Mouse (Mus musculus) limb, embryonic 15.5 days (tissue): ENCODE results near the gene Kdsr. TPM values are rescaled to one million over a fixed set of nuclear protein-coding genes. Genes with fewer than 3 reads are reported as not detected.
"Not testable (repeated sequence)": the region's sequence is repeated elsewhere in the genome, so short reads cannot be mapped to it uniquely, and the experiment has no call there.

Source experiments
- ATAC-seq: fragments of 200-750 bp; cut with Nextera tagmentation; 2 replicates; pipeline ENCODE4 v1.8.0; 2017; ENCODE audit warnings: low read depth, moderate TSS enrichment; ENCODE audit not compliant: insufficient number of reproducible peaks, low FRiP score, low TSS enrichment
- H3K27ac ChIP-seq: fragments of 300-500 bp; sonication (generic); 2 replicates; pipeline ENCODE4 v1.5.1; 2015; ENCODE audit warnings: moderate library complexity, mild to moderate bottlenecking, inconsistent platforms
- H3K27me3 ChIP-seq: fragments of 300-500 bp; sonication (generic); 2 replicates; pipeline ENCODE4 v1.6.1; 2015; ENCODE audit warnings: inconsistent platforms
- H3K36me3 ChIP-seq: fragments of 300-500 bp; sonication (generic); 2 replicates; pipeline ENCODE4 v1.6.1; 2015; ENCODE audit warnings: inconsistent platforms
- H3K4me1 ChIP-seq: fragments of 300-500 bp; sonication (generic); 2 replicates; pipeline ENCODE4 v1.6.1; 2015; ENCODE audit warnings: inconsistent platforms
- H3K4me2 ChIP-seq: fragments of 300-500 bp; sonication (generic); 2 replicates; pipeline ENCODE4 v1.6.1; 2015; ENCODE audit warnings: mild to moderate bottlenecking, inconsistent platforms
- H3K4me3 ChIP-seq: fragments of 300-500 bp; sonication (generic); 2 replicates; pipeline ENCODE4 v1.5.1; 2015; ENCODE audit warnings: mild to moderate bottlenecking, inconsistent platforms
- H3K9ac ChIP-seq: fragments of 300-500 bp; sonication (generic); 2 replicates; pipeline ENCODE4 v1.6.1; 2015; ENCODE audit warnings: inconsistent platforms
- H3K9me3 ChIP-seq: fragments of 300-500 bp; sonication (generic); 2 replicates; pipeline ENCODE4 v1.6.1; 2016; ENCODE audit warnings: inconsistent platforms
- WGBS: fragments of 180-500 bp; shearing (Covaris S2); methylation state at CpG from one replicate; pipeline ENCODE4 v1.1.7; 2015; 5-methylcytosine and 5-hydroxymethylcytosine counted together
- polyA plus RNA-seq: library from polyadenylated mRNA; unstranded; fragments of >200 nt; fragmentation: Nextera tagmentation; extraction: Ambion mirVana; gene quantifications from 2 replicates; pipeline ENCODE4 v1.2.1, GENCODE M21; 2015

The Kdsr gene
- polyA plus RNA-seq, 1 experiment from 2014 or later, result 19.4 TPM

DNA sequence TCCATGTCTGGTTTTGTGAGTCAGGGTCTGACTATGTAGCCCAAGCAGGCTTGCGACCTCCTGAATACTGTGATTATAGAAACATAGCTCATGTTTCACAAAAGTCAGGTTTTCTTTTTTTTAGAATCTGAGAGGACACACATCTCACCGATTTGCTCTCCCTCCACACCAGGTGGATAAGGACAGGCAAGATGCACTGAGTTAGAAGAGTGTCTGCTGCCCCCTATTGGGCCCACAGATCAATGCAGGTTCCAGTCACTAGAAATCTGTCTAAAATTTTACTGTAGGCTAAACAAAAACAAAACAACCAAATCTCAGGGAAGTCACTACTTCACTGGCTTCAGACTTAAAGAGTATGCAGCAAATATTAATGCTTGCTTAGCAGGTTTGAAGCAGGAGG lies 23.9 kb downstream of the Kdsr start:
- Histone ChIP-seq H3K27me3 (no peaks in the 10 kb centered on the region), H3K4me2 (no peak overlapping the region), H3K4me3 (no peak overlapping the region), H3K4me1 (no peaks in the 10 kb centered on the region), H3K9me3 (no peaks in the 10 kb centered on the region), H3K36me3 (peaks cover 39% of the 10 kb centered on the region), H3K27ac (no peak overlapping the region), H3K9ac (no peak overlapping the region)
- whole genome bisulfite sequencing, result 61% methylated on average over 2 of the region's 2 CpGs
- ATAC-seq, result no peak

DNA sequence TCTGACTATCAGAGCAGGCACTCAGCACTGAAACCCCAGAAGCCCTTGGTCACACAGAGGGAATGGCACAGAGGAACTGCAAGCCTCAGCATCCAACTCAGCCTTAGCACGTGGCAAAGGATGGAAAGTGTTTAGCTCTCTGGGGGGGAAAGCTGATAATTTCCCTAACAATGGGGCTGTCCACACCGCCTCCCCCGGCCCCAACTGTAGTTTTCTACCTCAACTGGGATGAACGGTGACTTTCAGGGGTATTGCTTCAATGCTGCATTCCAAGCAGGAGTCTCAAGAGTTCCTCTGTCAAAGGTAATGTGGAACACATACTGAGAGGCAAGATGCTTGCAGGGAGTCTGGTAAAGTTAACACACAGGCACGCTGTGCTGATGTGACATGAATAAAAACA lies 37.5 kb downstream of the Kdsr start:
- no peak overlapping the region for H3K27ac ChIP-seq
- H3K4me2 ChIP-seq, result no peak overlapping the region
- no peak overlapping the region for H3K4me3 ChIP-seq
- H3K4me1 ChIP-seq, result peaks cover 1% of the 10 kb centered on the region; the same call in 1 of the 2 replicates
- no peaks in the 10 kb centered on the region for H3K9me3 ChIP-seq
- 47% methylated on average over 5 of the region's 5 CpGs for WGBS
- H3K36me3 ChIP-seq, result peaks cover 6% of the 10 kb centered on the region; the same call in 1 of the 2 replicates
- no peaks in the 10 kb centered on the region for H3K27me3 ChIP-seq
- ATAC-seq, result no peak
- no peak overlapping the region for H3K9ac ChIP-seq

DNA sequence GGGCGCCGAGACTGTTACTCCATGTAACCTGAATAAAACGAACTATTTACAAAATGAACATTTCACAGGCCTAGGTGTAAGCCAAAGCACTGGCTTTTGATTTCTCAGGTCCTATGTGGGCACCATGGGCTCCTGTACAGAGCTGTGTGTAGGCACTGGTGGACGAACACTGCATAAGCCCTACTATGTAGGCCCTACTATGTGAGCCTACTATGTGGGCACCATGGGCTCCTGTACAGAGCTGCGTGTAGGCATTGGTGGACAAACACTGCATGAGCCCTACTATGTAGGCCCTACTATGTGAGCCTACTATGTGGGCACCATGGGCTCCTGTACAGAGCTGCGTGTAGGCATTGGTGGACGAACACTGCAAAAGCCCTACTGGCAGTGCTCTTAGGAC lies 41.8 kb downstream of the Kdsr start:
- not testable (repeated sequence) for H3K4me3 ChIP-seq, H3K4me1 ChIP-seq, H3K27me3 ChIP-seq, H3K4me2 ChIP-seq, ATAC-seq, H3K36me3 ChIP-seq, H3K9ac ChIP-seq, H3K27ac ChIP-seq, H3K9me3 ChIP-seq
- WGBS, result 64% methylated on average over 7 of the region's 7 CpGs

DNA sequence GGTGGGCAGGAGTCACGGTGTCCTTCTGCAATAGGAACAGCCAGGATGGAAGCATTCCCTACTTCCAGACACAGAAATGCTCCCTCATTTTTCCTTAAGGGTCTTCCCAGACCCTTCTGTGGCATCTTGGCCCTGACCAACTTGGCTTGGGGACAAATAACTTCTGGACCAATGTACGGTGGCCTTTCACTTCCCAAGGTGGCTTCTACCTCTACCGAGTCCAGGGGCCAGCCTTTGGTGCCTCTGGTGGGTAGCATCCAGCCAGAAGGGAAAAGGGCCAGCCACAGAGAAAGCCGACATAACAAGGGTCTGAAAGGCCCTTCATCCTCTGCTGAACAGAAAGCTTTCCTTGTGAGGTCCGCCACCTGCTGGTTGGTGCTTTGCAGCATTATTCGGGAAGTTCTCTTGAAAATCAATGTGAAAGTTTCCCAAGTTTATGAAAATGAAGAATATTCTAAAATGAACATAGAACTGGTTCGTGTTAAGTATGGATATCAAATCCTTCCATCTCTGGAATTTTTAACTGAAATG lies 42.4 kb downstream of the Kdsr start:
- Histone ChIP-seq H3K36me3 (no peaks in the 10 kb centered on the region), H3K4me2 (no peak overlapping the region), H3K27me3 (no peaks in the 10 kb centered on the region), H3K9ac (no peak overlapping the region), H3K9me3 (no peaks in the 10 kb centered on the region), H3K4me3 (no peak overlapping the region), H3K27ac (no peak overlapping the region), H3K4me1 (peaks cover 9% of the 10 kb centered on the region)
- WGBS, result 28% methylated on average over 7 of the region's 7 CpGs
- ATAC-seq, result no peak

DNA sequence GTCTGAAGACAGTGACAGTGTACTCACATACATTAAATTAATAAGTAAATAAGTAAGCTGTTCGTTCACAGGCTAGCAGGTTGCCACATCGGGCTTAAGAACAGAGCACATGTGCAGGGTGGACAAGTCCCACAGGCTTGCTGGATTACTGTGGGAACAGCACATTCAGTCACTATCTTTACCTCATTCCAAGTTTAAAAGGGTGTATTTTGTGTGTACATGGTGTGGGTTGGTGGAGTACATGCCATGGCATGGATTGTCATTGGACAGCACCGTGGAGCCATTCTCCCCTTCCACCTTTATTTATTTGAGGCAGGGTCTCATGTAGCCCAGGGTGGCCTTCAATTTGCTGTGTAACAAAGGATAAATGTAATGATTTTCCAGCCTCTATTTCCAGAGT lies 43.4 kb downstream of the Kdsr start:
- Histone ChIP-seq H3K9ac (no peak overlapping the region), H3K27ac (no peak overlapping the region), H3K4me3 (no peak overlapping the region), H3K36me3 (no peaks in the 10 kb centered on the region), H3K9me3 (no peaks in the 10 kb centered on the region), H3K27me3 (no peaks in the 10 kb centered on the region), H3K4me1 (peaks cover 12% of the 10 kb centered on the region), H3K4me2 (no peak overlapping the region)
- WGBS, result 82% methylated on average over 3 of the region's 3 CpGs
- no peak for ATAC-seq

DNA sequence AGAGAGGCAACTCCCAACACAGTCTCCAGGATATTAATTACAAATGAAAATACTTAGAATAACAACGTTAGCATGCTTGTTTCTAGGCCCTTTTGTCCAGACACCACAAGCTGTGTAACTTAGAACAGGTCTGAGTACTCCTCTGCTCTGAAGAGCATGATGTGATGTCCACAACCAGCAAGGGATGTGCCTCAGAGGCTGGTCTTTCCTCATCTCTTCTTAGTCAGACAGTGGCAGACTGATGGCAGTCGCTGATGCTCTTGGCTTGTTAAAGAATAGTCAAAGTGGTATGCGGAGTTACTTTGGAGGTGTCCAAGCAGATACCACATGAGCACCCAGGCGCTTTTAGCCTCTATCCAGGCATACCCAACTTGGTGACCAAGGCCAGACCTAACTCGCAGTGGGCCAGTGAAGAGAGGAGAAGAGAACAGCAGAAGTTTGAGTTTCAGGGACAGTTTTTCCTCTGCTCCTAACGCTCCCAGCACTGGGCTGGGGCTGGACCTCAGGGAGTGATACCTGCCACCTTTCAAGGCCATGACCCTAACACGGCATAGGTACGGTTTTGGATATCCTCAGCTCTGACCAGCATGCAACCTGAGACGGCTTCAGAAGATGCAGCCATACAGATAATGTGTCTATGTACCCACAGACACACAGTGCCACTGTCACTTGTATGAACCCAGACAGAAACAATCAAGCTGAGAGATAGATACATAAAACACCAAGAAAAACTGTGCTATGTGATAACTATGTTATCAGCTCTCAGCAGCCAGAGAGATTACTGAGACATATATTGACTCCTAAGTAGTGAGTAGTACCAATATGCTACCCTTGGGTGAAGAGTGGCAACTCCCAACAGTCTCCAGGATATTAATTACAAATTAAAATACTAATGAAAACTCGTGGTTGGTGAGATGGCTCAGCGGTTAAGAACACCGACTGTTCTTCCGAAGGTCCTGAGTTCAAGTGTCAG lies 44.1 kb downstream of the Kdsr start:
- H3K36me3 ChIP-seq, result no peaks in the 10 kb centered on the region
- peaks cover 12% of the 10 kb centered on the region for H3K4me1 ChIP-seq
- 89% methylated on average over 13 of the region's 13 CpGs for WGBS
- H3K27me3 ChIP-seq, result no peaks in the 10 kb centered on the region
- no peak overlapping the region for H3K27ac ChIP-seq
- no peak overlapping the region for H3K9ac ChIP-seq
- H3K4me2 ChIP-seq, result no peak overlapping the region
- H3K9me3 ChIP-seq, result no peaks in the 10 kb centered on the region
- no peak overlapping the region for H3K4me3 ChIP-seq
- ATAC-seq, result no peak

DNA sequence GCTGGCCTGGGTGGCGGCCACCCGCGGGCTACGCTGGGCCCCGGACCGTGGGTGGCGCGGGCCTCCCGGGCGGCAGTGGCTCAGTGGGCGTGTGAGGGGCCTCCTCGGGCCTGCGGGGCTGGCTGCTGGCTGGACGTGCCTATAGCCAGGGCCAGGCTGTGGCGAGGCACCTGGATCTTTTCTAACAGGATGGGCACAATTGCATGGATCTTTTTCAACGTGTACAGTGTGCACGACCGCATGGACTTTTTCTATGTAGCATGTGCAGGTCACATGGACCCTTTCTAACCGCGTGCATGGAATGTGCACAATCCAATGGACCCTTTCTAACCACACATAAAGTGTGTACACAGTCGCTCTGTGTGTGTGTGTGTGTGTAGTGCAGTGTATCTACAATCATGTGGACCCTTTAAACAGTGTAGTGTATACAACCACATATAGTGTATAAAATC lies 45.0 kb downstream of the Kdsr start:
- H3K9me3 ChIP-seq, result no peaks in the 10 kb centered on the region
- H3K9ac ChIP-seq, result peak overlapping the region; percentile 78
- 3% methylated on average over 21 of the region's 21 CpGs for WGBS
- H3K27me3 ChIP-seq, result no peaks in the 10 kb centered on the region
- H3K27ac ChIP-seq, result peak overlapping the region; percentile 95
- H3K4me1 ChIP-seq, result peaks cover 12% of the 10 kb centered on the region
- H3K4me2 ChIP-seq, result peak overlapping the region; percentile 86
- no peak for ATAC-seq
- H3K36me3 ChIP-seq, result no peaks in the 10 kb centered on the region
- H3K4me3 ChIP-seq, result peak overlapping the region; percentile 77

DNA sequence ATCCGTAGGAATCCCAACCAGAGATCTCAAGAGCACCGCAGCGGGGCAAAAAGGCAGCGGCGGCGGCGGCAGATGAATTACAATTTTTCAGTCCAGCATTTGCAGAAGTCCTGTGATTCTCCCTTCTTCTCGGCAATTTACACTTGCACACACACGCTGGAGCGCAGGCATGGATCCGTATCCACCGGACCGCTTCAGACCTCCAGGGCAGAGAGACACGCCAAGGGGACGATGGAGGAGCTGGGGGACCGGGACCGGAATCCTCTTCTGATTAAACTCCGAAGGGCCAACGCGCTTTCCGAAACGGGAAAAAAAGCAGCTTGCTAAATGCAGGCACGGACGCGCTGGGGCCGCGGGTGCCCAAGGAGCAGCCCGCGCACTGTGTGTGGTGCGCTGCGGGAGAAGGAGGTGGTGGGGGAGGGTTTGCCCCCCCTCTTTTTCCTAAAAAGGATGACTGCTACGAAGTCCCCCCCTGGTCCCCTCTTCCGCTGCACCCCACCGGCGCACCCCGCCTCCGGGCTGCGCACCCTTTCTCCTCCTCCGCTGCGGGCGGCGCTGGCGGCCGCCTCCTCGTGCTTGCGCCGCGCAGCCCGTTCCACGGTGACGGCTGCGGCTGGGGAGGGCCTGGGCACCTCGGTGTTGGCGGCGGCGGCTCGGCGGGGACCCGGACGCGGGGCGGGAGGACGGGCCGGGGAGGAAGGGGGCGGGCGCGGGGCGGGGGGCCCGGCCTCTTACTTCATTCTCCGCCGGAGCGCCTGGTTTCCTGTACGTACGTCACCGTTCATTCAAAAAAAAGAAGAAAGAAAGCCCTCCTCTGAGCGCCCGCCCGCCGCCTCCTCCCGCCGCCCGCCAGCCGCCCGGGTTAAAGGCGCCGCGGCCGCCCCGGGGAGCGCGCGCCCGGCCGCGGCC lies 45.7 kb downstream of the Kdsr start, which contains the start of gene Bcl2:
TSS of gene Bcl2 (minus strand) at position 654 of the 909 bp plus-strand sequence.
- Histone ChIP-seq H3K27ac (peak within 1 kb of the TSS; percentile 95), H3K27me3 (no peaks in the 10 kb centered on the region), H3K4me3 (peak within 1 kb of the TSS; percentile 77), H3K9me3 (no peaks in the 10 kb centered on the region), H3K9ac (peak within 1 kb of the TSS; percentile 78), H3K36me3 (no peaks in the 10 kb centered on the region), H3K4me1 (peaks cover 14% of the 10 kb centered on the region), H3K4me2 (peak within 1 kb of the TSS; percentile 86)
- ATAC-seq, result peak; percentile 83
- WGBS, result under 1% methylated on average over 75 of the region's 95 CpGs

DNA sequence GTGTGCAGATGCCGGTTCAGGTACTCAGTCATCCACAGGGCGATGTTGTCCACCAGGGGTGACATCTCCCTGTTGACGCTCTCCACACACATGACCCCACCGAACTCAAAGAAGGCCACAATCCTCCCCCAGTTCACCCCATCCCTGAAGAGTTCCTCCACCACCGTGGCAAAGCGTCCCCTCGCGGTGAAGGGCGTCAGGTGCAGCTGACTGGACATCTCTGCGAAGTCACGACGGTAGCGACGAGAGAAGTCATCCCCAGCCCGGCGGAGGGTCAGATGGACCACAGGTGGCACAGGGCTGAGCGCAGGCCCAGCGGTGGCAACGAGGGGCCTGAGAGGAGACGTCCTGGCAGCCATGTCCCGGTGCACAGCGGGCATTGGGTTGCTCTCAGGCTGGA lies 47.2 kb downstream of the Kdsr start:
- Histone ChIP-seq H3K36me3 (no peaks in the 10 kb centered on the region), H3K27me3 (no peaks in the 10 kb centered on the region), H3K4me1 (peaks cover 14% of the 10 kb centered on the region), H3K4me3 (peak overlapping the region; percentile 77), H3K9ac (peak overlapping the region; percentile 59), H3K9me3 (no peaks in the 10 kb centered on the region), H3K4me2 (peak overlapping the region; percentile 86), H3K27ac (peak overlapping the region; percentile 17; the same call in 1 of the 2 replicates)
- ATAC-seq, result no peak
- WGBS, result 8% methylated on average over 22 of the region's 22 CpGs

DNA sequence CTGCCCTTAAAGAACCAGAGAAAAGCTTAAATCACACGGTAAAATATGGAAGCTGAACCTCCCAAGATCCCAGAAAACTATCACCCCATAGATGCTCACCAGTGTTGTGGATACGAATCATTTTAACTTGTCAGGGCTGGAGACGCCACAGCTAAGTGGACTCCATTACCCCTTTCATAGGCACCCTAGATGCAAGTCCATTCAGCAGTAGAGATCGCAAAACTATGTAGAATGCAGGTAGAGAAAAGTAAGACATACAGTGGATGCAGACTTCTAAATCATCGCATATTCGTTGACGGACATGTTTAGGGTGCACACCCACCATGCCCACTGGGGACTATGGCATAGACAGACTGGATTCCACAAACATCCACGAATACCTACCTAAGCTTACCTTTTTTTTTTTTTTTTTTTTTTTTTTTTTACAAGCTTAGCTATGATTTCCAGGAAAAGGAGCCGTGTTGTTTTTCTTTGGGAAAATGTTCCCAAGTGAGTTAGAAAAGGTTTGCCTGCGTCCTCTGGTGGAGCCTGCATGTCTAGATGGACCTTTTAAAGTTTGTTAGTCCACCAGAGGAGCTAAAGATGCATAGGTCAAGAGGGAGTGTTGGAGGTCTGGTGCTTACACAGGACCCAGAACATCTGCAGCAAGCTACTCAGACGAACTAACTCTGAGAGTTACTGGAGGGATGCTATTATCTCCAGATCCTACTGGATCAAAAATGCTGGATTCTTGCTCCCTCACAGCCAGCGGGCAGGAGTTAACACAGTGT lies 48.0 kb downstream of the Kdsr start:
- H3K4me1 ChIP-seq, result peaks cover 11% of the 10 kb centered on the region
- peak overlapping the region; percentile 17; the same call in 1 of the 2 replicates for H3K27ac ChIP-seq
- no peaks in the 10 kb centered on the region for H3K9me3 ChIP-seq
- H3K9ac ChIP-seq, result 0 out of 2 replicates have a peak overlapping the region, but pooled peaks have one; percentile 59
- peak overlapping the region; percentile 86 for H3K4me2 ChIP-seq
- WGBS, result 42% methylated on average over 12 of the region's 12 CpGs
- peak overlapping the region; percentile 77 for H3K4me3 ChIP-seq
- H3K27me3 ChIP-seq, result no peaks in the 10 kb centered on the region
- H3K36me3 ChIP-seq, result no peaks in the 10 kb centered on the region
- no peak for ATAC-seq

DNA sequence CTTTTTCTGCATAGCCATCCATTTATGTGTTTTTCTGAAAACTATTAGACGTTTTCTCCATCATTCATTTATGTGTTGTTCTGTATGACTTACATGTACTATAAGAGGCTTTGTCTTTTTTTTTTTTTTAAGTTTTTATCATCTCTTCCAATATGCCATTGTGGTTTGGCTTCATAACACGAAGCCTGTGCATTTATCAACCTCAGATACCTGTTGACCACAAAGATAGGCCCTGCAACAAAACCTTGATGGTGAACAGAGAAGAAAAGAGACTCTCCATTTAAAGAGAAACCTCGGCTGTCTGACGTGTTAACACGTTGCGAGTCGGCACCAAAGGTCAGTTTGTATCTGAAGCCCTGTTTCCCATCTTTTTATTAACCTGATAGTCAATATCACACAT lies 49.3 kb downstream of the Kdsr start:
- ATAC-seq, result no peak
- no peaks in the 10 kb centered on the region for H3K27me3 ChIP-seq
- H3K9me3 ChIP-seq, result no peaks in the 10 kb centered on the region
- no peak overlapping the region for H3K4me2 ChIP-seq
- H3K4me3 ChIP-seq, result no peak overlapping the region
- H3K4me1 ChIP-seq, result peaks cover 11% of the 10 kb centered on the region
- no peaks in the 10 kb centered on the region for H3K36me3 ChIP-seq
- 78% methylated on average over 7 of the region's 7 CpGs for WGBS
- no peak overlapping the region for H3K9ac ChIP-seq
- no peak overlapping the region for H3K27ac ChIP-seq
